Mouse (Mus musculus) urinary bladder, postnatal 36 days (tissue): ENCODE results near the gene Gm17428.
"Not testable (repeated sequence)": the region's sequence is repeated elsewhere in the genome, so short reads cannot be mapped to it uniquely, and the experiment has no call there.

Experiments
- DNase-seq, 2 experiments: peaks; one replicate each; pipeline ENCODE4 v3.0.0; 2022; ENCODE audit warnings: low spot score in 2 of 2, mixed read lengths in 1 of 2

The Gm17428 gene

DNA sequence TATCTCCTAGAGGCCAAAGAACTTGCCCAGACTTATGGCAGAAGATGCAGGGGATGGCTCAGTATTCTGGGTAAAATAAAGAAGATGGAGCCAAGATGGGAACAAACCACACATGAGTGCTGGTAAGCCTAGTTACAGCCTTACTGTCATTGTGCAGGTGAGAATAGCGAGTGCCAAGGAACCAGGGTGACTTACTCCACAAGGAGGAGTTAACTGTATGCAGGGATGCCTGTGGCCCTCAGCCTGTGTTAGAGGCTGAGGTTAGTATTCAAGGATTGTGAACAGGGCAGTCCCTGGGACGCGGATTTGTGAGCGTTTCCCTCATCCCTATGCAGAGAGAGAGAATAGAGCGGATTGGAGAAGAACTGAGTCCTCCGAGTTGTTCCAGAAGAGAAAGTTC is 25.1 kb upstream of the Gm17428 start:
- DNase-seq = no peak

GRCm38 (mm10) chr14:54953664-54954206 is 23.0 kb upstream of the Gm17428 start:
- no peak for DNase-seq

GRCm38 (mm10) chr14:54954474-54954873 is 22.3 kb upstream of the Gm17428 start:
- no peak for DNase-seq

DNA sequence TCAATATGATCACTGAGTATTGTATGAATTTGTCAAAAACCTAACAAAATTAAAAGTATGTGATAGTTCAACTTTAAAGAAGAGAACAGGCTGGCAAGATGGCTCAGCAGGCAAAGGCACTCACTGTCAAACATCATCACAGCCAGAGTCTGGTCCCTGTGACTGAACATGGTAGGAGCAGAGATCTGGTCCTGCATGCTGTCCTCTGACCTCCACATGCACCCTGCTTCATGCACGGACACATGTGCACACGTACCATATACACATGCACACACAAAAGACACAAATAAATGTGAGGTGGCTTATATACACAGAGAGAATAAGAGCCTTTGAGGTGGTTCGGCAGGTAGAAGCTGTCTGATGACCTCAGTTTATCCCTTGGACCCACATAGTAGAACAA is 21.3 kb upstream of the Gm17428 start:
- DNase-seq = no peak

GRCm38 (mm10) chr14:54956533-54956932 is 20.2 kb upstream of the Gm17428 start:
- DNase-seq = no peak

DNA sequence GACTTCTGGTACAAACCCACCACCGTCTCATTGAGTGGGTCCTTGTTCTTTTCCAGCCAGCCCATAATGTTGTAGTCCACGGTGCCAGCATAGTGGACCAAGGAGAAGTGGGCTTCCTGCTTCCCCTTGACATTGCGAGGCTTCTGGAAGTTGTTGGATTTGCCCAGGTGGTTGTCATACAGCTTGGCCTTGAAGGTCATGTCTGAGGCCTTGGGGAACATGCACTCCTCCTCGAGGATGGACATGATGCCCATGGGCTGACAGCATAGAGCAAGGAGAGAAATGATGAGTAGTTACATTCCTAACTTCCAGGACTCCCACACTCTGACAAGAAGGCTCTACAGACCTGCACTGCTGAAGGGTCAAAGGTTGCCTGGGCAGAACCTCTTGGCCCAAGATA is 18.2 kb upstream of the Gm17428 start:
- no peak for DNase-seq

GRCm38 (mm10) chr14:54959197-54959596 is 17.5 kb upstream of the Gm17428 start:
- DNase-seq = no peak

GRCm38 (mm10) chr14:54959853-54960613 is 16.7 kb upstream of the Gm17428 start:
- not testable (repeated sequence) for DNase-seq

GRCm38 (mm10) chr14:54960769-54961168 is 16.0 kb upstream of the Gm17428 start:
- no peak for DNase-seq

- no peak for DNase-seq
Observed at GRCm38 (mm10) chr14:54961487-54961886, 15.2 kb upstream of the Gm17428 start.

DNA sequence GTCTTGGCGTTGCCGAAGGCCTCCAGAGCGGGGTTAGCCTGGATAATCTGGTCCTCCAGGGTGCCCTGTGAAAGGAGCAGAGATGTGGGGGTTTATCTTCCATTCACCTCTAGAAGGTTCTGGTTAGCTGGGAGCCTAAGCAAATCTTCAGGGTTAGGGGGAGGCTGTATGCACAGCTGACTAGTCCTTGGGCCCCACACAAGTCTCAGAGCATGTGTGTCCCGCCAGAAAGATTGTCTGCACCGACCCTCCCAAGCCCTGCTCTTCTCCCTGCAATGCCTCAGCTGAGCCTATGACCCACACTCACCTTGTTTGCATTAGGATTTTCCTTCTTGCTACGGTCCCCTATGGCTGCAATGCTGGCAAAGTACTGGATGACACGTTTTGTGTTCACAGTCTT is 14.0 kb upstream of the Gm17428 start:
- DNase-seq = no peak

DNA sequence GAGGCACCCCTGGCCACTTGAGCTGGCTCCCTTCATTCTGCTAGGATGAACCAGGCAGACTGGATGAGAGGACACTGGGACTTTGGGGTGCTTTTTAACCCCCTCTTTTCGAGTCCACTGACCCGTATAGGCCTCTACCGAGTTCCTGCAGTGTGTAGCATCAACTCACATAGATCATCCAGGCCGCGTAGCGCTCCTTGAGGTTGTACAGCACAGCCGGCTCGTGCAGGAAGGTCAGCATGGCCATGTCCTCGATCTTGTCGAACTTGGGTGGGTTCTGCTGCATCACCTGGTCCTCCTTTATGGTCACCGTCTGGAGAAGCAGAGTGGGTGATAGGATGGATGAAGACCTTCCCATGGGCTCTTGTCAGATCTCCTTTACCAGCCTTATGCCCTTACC is 13.0 kb upstream of the Gm17428 start:
- DNase-seq = no peak

DNA sequence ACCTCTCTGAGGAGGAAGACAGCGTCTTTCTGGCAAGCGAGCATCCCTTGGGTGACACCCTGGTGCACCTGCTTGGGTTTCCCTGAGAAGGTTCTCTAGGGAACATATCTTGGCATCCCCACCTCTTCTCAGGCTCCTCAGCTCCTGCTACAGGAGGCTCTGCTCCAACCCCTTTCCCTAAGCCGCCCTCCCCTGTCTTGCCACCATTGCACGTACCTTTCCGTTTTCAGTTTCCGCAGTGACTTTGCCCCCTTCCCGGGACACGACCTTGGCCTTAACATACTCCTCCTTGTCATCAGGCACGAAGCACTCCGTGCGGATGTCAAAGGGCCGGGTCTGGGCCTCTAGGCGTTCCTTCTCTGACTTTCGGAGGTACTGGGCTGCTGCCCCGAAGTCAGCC is 11.7 kb upstream of the Gm17428 start:
- no peak for DNase-seq

DNA sequence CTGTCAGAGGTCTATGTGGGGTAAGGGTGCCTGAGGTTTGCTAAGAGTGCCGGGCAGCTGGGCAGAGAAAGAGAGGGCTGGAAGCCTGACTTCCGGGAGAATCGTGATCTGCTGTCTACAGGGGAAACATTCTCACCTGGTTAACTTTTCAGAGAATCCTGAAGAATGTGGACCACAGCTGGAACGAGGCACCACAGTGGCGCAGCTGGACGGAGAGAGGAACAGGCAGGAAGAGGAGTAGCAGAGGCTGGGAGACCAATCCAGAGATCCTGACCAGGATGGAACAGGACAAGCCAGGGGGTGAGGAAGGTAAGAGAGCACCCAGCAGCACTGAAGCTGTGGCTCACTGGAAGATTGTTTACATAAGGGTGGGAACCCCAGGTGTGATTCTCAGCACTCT is 11.1 kb upstream of the Gm17428 start:
- no peak for DNase-seq

DNA sequence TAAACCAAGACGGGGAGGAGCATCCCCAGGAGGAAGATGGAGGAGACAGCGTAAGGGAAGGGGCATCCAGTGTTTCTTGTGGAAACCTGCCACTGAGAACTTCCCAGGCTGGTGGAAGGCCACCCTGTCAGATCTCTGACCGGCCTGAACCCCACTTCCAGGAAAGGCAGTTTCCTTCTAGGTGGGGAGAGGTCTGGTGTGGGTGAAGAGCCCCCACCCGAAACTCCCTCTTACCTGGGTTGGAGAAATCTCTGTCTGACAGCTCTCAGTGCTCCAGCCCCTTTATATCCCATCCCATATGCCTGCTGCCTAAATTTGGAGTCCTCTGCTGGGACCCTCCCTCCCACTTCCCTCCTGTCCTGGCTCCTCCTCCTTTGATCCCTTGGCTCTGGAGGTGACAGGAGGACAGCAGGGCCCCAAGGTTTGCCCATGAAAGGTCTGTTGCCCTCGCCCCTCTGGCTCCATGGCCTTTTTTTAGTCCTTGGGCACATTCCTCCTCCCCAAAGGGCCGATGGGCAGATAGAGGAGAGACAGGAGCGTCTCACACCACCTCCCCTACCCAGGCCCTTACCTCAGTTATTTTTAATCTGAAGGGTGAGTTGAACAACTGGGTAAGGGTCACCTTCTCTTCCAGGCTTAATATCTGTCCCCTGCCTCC is 10.3 kb upstream of the Gm17428 start, which contains the start of gene Myh6:
Gene Myh6 (minus strand): TSS at position 608 of the 658 bp plus-strand sequence.
- no peak for DNase-seq

DNA sequence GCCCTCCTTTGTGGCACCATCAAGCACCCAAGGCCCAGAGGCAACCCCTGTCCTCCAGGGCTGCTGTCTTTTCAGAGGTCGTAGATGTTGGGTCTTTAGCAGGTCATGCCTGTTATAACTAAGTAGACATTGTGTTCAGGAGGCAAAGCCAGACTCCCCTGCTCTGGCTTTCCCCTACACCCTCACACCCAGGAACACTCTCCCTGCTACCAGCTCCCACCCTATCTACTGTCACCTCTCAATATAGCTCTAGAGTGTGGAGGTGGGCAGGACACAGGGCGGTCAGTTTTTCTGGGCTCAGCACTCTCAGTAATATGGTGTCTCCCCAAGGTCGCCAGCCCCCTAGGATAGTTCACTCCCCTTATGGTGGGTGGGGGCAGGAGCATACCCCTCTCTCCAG is 8.9 kb upstream of the Gm17428 start:
- no peak for DNase-seq

GRCm38 (mm10) chr14:54968344-54968743 is 8.4 kb upstream of the Gm17428 start:
- DNase-seq = no peak

- DNase-seq = not testable (repeated sequence)
Observed at GRCm38 (mm10) chr14:54972786-54973185, 3.9 kb upstream of the Gm17428 start.

GRCm38 (mm10) chr14:54974068-54974791 is 2.5 kb upstream of the Gm17428 start:
- no peak for DNase-seq

GRCm38 (mm10) chr14:54978664-54979063 is 1.9 kb downstream of the Gm17428 start:
- DNase-seq = no peak

DNA sequence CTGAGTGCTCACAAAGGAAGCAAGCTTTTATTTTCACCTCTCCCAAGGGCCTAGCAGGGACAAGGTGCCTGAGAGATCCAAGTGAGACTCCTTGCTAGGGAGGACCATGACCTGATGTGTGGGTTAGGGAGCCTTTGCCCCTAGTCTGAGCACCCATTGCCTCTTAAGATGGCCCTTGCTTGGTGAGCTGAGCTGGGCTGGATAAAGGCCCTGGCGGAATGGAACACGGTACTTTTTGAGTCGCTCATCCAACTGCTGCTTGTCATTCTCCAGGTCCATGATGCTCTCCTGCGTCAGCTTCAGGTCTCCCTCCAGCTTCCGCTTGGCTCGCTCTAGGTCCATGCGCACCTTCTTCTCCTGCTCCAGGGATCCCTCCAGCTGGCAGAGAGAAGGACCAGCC is 5.2 kb downstream of the Gm17428 start:
- DNase-seq = no peak

DNA sequence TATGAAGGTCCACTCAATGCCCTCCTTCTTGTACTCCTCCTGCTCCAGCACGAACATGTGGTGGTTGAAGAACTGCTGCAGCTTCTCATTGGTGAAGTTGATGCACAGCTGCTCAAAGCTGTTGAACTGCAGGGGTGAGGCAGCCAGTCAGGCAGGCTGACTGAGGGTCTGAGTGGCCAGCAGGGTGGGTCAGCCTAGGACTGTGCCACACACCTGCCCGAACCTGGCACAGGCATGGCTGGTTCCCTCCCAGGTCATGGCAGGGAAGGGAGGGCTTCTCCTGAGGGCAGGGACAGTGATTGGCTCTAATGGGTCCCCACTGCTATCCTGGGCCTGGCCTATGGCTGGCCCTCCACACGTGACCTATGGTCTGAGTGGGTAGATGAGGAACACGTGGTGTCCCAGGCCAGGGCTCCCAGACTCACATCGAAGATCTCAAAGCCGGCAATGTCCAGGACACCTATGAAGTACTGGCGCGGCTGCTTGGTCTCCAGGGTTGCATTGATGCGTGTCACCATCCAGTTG is 11.7 kb downstream of the Gm17428 start:
- DNase-seq = not testable (repeated sequence)
